Mouse (Mus musculus): ENCODE data around the gene Srrm2.

Srrm2 gene

DNA sequence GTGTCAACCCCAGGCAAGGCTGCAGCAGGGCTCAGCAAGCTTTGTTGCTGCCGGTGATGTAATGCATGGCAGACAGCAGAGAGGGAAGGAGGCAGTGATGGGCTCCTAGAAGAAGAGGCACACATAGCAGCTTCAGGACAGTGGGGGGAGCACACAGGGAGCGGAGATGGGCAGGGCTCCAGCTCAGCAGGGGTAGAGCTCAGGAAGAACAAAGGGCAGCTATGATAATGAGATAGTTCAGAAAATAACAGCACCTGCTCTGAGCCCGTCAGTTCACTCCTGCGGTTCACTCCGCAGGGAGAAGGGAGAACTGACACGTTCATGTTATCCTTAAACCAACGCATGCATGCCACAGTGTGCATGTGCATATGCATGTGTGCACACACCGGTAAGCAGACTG is 31.5 kb upstream of the Srrm2 start:
- in situ Hi-C loops (cut with MboI; ENCODE audit: low pct_unique_long_range_greater_than_20kb in 1 of 2, low sequenced_read_pairs in 2 of 2, unreplicated experiment in 1 of 2) = loop anchor here in 1 of 2 experiments (25.0 kb wide), 1 partner anchor 204 kb away; the partner anchor contains the start of gene Sbpl

DNA sequence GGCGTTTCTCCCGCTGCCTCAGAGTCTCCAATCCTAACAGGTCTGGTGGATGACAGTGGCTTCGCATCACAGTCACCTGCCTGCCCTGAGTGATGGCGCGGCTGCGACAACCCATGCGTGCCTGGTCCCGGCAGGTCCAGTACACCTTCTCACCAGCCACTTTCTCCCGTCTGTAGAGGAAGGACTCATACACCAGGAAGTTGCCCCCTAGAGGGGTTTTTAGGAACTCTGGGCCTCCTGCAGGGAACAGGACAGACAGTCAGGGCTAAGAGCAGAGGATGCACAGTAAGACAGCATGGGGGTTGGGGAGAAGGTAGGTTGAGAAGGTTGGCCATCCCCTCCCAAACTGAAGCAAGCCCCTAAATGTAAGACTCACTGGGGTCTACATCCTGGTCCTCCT is 30.1 kb upstream of the Srrm2 start:
- in situ Hi-C loops (cut with MboI; ENCODE audit: low pct_unique_long_range_greater_than_20kb in 1 of 2, low sequenced_read_pairs in 2 of 2, unreplicated experiment in 1 of 2) = loop anchor here in 1 of 2 experiments (25.0 kb wide), 1 partner anchor 202 kb away; the partner anchor contains the start of gene Sbpl

DNA sequence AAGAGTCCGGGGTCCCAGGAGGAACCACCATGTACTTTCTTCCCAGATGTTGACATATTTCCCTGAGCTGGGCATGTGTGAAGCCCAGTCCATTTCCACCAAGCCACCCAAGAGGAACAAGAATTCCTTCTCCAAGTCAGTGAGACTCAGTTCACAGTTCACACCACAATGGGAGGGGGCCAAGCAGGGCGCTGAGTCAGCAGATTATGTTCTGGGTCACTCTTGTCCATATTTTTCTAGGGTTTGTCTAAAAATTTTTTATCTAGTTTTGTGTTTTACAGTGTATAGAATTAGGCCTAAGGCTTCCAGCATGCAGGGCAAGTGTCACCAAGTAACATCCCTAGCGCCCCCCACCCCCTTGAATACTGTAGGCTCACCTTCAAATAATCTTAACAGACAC is 29.2 kb upstream of the Srrm2 start:
- in situ Hi-C loops (cut with MboI; ENCODE audit: low pct_unique_long_range_greater_than_20kb in 1 of 2, low sequenced_read_pairs in 2 of 2, unreplicated experiment in 1 of 2) = loop anchor here in 1 of 2 experiments (25.0 kb wide), 1 partner anchor 201 kb away; the partner anchor contains the start of gene Sbpl

DNA sequence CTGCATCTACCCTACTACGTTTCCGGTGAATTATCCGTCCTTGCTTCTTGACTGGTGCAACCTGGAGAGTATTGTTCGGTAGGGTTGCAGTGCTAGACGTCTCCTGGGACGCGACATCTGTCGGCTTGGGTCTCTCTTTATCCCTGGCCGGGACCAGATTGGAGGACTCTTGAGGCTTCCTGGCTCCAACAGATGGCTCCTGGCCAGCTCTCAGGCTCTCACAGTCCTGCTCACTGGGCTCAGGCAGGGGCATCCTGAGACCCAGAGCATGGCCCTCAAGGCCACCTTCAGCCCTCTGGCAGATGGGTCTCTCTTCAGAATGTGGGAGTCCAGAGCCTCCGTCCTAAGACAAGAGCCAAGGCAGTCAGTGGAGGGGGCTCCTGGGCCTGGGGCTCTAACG is 27.4 kb upstream of the Srrm2 start:
- in situ Hi-C loops (cut with MboI; ENCODE audit: low pct_unique_long_range_greater_than_20kb in 1 of 2, low sequenced_read_pairs in 2 of 2, unreplicated experiment in 1 of 2) = loop anchor here in 1 of 2 experiments (25.0 kb wide), 1 partner anchor 199 kb away; the partner anchor contains the start of gene Sbpl

DNA sequence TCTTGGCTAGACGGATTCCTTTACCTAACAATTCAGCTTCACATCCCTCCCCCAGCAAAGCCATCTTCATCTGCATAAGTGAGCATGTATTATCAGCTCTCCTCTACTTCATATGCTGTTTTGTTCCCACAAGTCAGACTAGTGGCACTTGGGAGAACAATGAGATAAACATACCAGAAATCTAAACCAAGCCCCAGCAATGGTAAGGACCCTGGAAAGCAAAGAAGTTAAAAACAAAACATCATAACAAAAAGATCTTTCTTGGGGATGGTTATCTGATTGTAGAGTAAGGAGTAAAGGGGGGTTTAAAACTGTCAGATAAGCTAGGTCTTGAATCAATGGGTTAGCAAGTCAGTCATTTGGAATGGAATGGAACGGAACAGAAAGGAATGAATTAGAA is 19.8 kb upstream of the Srrm2 start:
- in situ Hi-C loops (cut with MboI; ENCODE audit: low pct_unique_long_range_greater_than_20kb in 1 of 2, low sequenced_read_pairs in 2 of 2, unreplicated experiment in 1 of 2) = loop anchor here (10.0 to 25.0 kb wide), 2 partner anchors 192 to 194 kb away; partner anchors contain the start of gene Sbpl (in 1 of the 2)

DNA sequence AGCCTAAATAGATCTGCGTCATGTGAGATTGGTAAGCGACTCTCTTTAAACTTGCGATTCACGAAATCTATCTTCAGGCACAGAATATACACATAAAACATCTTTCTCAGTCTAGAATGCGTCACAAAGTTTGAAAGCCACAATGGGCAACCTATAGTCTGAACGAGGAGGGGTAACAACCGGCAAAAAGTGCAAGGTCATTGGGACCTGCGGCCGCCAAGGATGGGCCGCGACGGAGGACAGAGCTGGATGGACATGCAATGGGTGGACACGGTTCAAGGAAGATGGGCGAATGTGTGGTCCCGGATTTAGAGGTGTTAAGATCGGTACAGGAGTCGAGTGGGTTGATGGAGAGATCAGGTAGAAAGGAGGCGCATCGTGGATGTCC is 19.4 kb upstream of the Srrm2 start:
- in situ Hi-C loops (cut with MboI; ENCODE audit: low pct_unique_long_range_greater_than_20kb in 1 of 2, low sequenced_read_pairs in 2 of 2, unreplicated experiment in 1 of 2) = loop anchor here (10.0 to 25.0 kb wide), 2 partner anchors 191 to 194 kb away; partner anchors contain the start of gene Sbpl (in 1 of the 2)

DNA sequence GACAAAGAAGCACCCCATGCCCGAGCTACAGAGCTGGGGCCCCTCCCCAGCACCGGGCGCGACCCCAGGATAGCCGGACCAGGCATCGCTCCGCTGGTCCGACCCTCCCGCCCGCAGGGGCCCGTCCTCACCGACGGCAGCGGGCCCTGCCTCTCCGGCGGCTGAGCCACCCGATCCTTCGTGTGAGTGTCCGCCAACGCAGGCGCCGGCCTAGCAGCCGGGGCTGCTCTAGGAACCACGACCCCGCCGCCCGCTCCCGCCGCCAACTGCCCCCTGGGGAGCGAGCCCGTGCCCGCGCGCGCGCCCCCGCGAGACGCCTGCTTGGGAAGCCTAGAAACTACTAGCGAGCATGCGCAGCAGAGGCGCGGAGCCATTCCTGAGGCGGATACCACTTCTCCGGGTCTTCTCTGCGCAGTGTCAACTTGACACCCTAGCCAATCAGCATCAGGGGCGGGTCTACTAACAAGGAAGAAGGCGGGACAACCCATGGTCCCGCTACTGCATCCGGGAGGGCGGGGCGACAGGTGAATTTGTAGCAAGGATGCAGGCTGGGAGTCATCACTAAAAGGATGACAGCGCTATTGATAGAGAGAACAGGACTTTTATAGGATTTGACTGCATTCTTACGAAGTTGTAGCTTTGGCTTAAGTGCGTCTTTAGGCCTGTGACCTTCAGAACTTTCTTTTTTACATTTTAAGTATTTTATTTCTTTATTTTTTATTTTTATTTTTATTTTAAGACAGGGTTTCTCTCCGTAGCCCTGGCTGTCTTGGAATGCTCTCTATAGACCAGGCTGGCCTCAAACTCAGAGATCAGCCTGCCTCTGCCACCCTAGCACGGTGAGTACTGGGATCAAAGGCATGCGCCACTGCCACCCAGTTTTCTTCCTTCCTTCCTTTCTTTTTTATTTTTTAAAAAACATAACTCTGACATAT is 18.8 kb upstream of the Srrm2 start, which contains the start of gene Flywch1:
Gene Flywch1, minus strand, starts transcription at position 319 of the 935 bp plus-strand sequence.
- in situ Hi-C loops (cut with MboI; ENCODE audit: low pct_unique_long_range_greater_than_20kb in 1 of 2, low sequenced_read_pairs in 2 of 2, unreplicated experiment in 1 of 2) = loop anchor here (10.0 to 25.0 kb wide), 2 partner anchors 191 to 193 kb away; partner anchors contain the start of gene Sbpl (in 1 of the 2)

DNA sequence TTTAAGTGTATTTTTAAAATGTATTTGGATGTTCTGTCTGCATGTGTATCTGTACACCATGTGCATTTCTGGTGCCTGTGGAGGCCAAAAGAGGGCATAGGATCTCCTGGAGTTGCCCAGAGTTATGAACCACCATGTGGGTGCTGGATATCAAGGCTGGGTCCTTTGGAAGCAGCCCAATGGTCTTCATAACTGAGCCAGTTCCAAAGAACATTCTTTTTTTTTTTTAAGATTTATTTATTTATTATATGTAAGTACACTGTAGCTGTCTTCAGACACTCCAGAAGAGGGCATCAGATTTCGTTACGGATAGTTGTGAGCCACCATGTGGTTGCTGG is 18.1 kb upstream of the Srrm2 start:
- in situ Hi-C loops (cut with MboI; ENCODE audit: low pct_unique_long_range_greater_than_20kb in 1 of 2, low sequenced_read_pairs in 2 of 2, unreplicated experiment in 1 of 2) = loop anchor here (10.0 to 25.0 kb wide), 2 partner anchors 190 to 193 kb away; partner anchors contain the start of gene Sbpl (in 1 of the 2)

DNA sequence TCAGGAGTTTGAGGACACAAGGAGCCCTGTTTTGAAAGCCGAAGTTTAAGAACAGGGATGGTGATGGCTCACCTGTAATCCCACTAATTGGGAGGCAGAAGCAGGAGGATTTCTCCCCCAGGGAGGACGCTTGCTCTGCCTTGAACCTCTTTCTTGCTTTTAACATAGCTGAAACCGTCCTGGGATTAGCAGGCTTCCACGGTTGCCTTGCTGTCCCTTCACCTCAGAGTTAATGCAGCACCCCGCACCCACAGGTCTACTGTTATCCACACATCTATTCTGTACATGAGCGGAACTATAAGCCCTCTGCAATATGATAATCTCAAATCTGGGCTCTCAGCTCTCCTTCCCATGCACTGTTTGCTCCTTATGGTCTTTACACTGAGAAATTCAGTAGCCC is 16.7 kb upstream of the Srrm2 start:
- in situ Hi-C loops (cut with MboI; ENCODE audit: low pct_unique_long_range_greater_than_20kb in 1 of 2, low sequenced_read_pairs in 2 of 2, unreplicated experiment in 1 of 2) = loop anchor here (10.0 to 25.0 kb wide), 2 partner anchors 189 to 191 kb away; partner anchors contain the start of gene Sbpl (in 1 of the 2)

DNA sequence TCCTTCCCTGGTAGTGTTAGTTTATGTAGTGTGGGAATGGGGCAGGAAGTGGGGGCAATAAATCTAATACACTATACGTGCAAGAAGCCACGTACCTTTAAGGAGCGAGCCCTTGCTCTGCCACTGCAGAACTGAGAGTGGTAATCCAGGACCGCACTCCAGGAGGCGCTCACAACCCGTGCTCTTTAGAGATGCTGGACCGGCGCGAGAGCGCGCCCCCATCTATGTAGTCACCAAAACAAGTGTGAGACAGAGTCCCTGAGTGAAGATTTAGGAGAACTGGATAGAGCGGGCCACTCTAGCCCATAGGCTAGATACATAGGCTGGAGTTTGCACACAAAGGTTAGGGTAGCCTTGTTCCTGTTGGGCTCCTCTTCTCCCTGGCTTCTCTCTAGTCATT is 16.2 kb upstream of the Srrm2 start:
- in situ Hi-C loops (cut with MboI; ENCODE audit: low pct_unique_long_range_greater_than_20kb in 1 of 2, low sequenced_read_pairs in 2 of 2, unreplicated experiment in 1 of 2) = loop anchor here (10.0 to 25.0 kb wide), 2 partner anchors 188 to 191 kb away; partner anchors contain the start of gene Sbpl (in 1 of the 2)

DNA sequence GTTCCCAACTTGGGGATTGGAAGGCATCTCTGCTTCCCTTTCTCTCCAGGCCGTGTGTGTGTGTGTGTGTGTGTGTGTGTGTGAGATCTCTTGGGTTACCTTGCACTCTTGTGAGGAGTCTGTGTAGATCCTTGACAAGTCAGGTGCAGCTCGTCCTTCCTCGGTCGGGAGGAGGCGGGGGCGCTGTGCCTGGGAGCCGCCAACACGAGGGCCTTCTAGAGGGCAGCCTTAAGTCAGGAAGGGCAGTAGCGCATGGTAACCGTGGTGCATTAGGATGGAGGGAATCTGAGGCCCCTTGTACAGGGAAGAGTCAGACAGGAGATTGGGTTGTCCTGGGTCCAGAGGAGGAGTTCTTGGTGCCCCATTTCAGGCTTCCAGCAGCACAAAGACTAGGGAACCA is 14.1 kb upstream of the Srrm2 start:
- in situ Hi-C loops (cut with MboI; ENCODE audit: low pct_unique_long_range_greater_than_20kb in 1 of 2, low sequenced_read_pairs in 2 of 2, unreplicated experiment in 1 of 2) = loop anchor here in 1 of 2 experiments (10.0 kb wide), 1 partner anchor 189 kb away; no protein-coding TSS in a partner anchor

DNA sequence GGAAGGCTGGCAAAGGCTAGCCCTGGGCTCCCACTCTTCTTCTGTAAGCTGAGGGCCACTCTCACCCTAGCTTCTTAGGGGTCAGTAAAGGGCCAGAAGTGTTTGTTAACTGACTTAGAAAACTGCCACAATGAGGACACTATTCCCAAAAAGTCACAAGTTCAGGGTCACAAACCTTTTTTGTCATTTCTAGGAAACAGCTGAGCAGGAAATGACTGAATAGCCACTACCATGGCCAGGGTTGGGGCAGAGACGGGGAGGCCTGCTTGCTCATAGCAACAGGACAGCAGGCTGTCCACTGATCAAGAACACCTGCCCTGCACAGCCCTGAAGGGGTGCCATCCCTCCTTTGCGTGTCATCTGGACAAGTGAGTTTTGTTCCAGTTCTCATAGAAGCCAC is 13.2 kb upstream of the Srrm2 start:
- in situ Hi-C loops (cut with MboI; ENCODE audit: low pct_unique_long_range_greater_than_20kb in 1 of 2, low sequenced_read_pairs in 2 of 2, unreplicated experiment in 1 of 2) = loop anchor here in 1 of 2 experiments (10.0 kb wide), 1 partner anchor 188 kb away; no protein-coding TSS in a partner anchor

DNA sequence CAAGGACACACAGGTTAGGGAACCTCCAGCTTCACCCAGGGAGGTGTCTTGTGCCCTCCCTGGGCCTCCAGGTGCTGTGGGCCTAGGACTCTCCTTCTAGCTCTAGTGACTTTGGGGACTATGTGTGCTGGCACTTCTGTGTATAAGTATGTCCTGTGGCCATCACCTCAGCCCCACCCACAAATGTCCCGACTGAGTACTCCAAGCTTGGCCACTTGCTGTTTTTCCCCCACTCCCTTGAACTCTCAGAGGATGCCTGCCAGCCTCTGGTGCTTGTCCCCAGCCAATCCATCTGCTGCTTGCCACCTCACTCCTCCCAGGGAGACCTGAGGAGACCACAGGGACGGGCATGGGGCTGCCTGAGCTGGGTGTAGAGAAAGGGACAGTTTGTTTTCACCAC is 11.9 kb upstream of the Srrm2 start:
- in situ Hi-C loops (cut with MboI; ENCODE audit: low pct_unique_long_range_greater_than_20kb in 1 of 2, low sequenced_read_pairs in 2 of 2, unreplicated experiment in 1 of 2) = loop anchor here in 1 of 2 experiments (10.0 kb wide), 1 partner anchor 186 kb away; no protein-coding TSS in a partner anchor

DNA sequence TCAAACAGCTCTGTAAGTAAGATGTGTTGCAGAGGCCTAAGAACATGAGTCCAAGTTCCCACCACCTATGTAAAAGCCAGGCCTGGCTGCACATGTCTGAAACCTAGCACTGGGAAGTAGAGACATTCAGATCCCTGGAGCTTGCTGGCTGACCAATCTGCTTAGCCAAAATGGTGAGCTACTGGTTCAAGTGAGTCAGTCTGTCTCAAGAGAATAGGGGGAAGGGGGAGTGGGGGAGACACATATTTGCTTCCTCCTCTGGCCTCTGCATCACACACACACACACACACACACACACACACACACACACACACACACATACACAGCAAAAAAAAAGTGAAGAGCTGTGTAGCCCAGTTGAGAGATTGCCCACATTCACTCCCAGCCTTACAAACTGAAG is 7.0 kb upstream of the Srrm2 start:
- in situ Hi-C loops (cut with MboI; ENCODE audit: low pct_unique_long_range_greater_than_20kb in 1 of 2, low sequenced_read_pairs in 2 of 2, unreplicated experiment in 1 of 2) = loop anchor here in 1 of 2 experiments (5.0 kb wide), 1 partner anchor 54 kb away; the partner anchor contains the start of gene Prss33

DNA sequence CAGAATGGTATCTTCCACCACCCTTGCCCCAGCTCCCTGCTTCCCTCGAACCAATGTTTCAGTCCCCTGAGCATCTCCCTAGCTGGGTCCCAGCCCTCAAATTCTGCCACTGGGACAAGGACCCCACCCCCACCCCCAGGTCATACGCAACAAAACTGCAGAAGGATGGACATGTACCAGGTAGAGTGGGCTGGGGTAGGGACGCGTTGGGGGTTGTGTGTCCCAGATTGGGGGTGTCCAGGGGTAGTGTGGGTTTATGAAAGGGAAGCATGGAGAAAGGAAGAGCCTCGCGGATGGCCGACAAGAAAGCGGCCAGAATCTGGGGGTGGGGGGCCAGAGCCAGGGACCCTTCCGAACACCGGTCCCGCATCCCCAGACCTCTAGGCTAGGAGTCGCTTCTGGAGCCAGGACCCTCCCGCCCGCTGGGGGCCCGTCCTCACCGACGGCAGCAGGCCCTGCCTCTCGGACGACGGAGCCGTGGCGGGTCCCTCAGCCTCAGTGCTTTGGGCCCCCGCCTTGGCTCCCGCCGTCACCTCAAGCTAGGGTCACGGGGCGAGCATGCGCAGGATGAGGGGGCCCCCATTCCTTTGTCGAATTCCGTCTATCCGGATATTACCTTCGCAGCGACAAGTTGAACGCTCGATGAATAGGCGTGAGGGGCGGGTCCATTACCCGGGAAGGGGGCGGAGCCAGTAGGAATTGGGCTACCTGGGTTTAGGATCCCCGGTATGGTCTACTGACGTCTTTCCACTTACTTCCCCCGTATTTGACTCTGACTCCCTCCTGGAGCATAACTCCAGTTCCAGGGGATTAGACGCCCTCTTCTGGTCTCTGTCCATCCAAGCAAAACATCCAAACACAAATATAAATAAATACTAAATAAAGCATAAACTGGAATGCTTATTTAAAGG is 4.5 kb upstream of the Srrm2 start, which contains the start of gene Flywch2:
Gene Flywch2, minus strand, starts transcription at position 521 of the 911 bp plus-strand sequence.
- in situ Hi-C loops (cut with MboI; ENCODE audit: low pct_unique_long_range_greater_than_20kb in 1 of 2, low sequenced_read_pairs in 2 of 2, unreplicated experiment in 1 of 2) = no loop called here

DNA sequence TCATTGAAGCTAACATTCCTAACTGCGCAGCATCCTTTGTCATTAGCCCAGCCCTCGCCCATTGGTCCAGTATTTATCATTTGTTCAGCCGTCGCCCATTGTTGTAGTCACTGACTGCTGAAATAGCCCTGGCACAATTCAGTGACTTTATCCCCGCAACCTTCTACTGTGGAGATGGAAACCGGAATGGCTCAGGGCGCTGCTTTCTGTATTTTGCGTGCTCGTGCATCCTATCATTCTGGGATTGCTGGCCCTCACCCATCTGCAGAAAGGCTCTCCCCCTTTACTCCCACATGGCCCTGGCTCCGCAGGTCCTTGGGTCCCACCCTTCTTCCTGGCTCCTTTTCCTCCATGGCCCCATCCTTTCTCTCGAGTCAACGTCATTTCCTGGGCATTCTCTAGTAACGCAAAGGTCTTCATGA is 3.8 kb upstream of the Srrm2 start:
- in situ Hi-C loops (cut with MboI; ENCODE audit: low pct_unique_long_range_greater_than_20kb in 1 of 2, low sequenced_read_pairs in 2 of 2, unreplicated experiment in 1 of 2) = no loop called here

DNA sequence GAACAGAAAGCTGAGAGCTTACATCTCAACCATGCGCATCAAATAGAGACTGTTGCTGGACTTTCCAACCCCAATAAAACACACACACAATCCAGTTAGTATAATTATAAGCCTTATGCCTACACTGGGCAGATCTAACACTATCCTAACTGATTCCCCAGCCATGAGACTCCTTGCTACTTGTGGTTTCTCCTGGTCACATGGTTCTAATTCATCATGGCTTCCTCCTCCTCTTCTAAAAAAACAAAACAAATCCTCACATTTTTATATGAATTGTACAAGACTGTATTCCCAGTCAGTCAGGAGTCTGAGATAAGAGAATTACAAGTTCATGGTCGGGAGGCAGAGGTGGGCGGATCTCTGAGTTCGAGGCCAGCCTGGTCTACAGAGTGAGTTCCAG is 1.4 kb upstream of the Srrm2 start:
- in situ Hi-C loops (cut with MboI; ENCODE audit: low pct_unique_long_range_greater_than_20kb in 1 of 2, low sequenced_read_pairs in 2 of 2, unreplicated experiment in 1 of 2) = no loop called here

DNA sequence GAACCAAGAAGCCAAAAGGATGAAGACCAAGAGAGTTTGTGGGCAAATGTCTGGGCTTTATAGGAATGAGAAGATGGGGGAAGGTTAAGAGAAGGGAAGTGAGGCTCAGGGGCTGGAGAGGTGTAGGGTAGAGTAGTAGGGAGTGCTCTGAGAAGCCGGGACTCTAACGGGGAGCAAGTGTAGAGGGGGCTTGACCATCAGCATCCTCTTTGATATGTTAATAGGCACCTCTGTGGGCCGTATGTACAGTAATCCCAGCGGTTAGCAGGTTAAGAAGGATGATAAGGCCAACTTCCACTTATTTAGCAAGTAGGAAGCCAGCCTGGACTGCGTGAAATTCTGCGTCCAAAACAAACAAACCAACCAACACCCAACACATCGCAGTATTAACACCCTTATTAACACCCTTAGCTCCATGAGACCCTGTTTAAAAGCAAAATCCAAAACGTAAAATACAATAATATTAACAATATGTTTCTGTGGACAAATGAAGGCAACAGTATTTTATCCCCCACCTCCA is 523 bp upstream of the Srrm2 start:
- in situ Hi-C loops (cut with MboI; ENCODE audit: low pct_unique_long_range_greater_than_20kb in 1 of 2, low sequenced_read_pairs in 2 of 2, unreplicated experiment in 1 of 2) = no loop called here

Data from mouse embryonic stem cell (cell line).